Mouse (Mus musculus): Measurements from ENCODE around the gene Tubgcp6. TPM values are rescaled to one million over a fixed set of nuclear protein-coding genes. Genes with fewer than 3 reads are reported as not detected.

Gene Tubgcp6
- total and polyA plus RNA-seq, 3 experiments = 7.3 to 16.2 (median 8.7) TPM

DNA sequence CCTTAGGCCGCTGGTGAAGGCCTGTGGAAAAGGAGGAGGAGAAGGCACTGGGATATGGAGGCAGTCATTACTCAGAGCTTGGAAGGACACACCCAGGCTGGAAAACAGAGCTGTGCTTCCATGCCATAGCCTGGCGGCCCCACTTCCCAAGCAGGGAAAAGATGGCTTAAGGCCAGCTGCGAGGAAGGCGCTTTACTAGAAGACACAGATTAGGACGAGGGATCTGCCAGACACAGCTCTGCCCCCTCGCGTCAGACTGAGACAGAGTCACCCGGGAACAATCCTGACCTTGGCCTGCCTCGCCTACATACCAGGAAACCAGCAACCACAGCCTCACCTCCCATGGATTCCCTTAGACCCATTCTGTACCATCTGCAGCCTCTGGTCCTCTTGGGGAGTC, 12.8 kb downstream of the Tubgcp6 start:
- no peak overlapping the region for H3K27ac ChIP-seq
- no peaks in the 10 kb centered on the region for H3K27me3 ChIP-seq (ENCODE audit: control insufficient read depth, insufficient read depth, low read length)
- H3K79me2 ChIP-seq (replicated peaks; ENCODE audit: control insufficient read depth, insufficient read depth, low read length) = no peaks in the 10 kb centered on the region
- 34% methylated on average over 9 of the region's 9 CpGs for WGBS
- H3K36me3 ChIP-seq (ENCODE audit: control insufficient read depth, insufficient read depth, low read length) = no peaks in the 10 kb centered on the region
- H3K9ac ChIP-seq (ENCODE audit: low read depth, low read length) = no peak overlapping the region
- no peak overlapping the region for H3K4me3 ChIP-seq
- H3K4me1 ChIP-seq (ENCODE audit: control insufficient read depth, insufficient read depth, low read length) = no peaks in the 10 kb centered on the region
- intact Hi-C loops (cut with DNase I) = loop anchor here (10.0 kb wide), 1 partner anchor 175 kb away; no protein-coding TSS in a partner anchor
- TF ChIP-seq CTCF (IDR thresholded peaks at IDR 0.05) = peak; percentile 63
- no peak for TF ChIP-seq POLR2A (IDR thresholded peaks at IDR 0.05; ENCODE audit: insufficient read depth, low read depth, low read length)
- DNase-seq = peak in 1 of 2 experiments; percentile 27

DNA sequence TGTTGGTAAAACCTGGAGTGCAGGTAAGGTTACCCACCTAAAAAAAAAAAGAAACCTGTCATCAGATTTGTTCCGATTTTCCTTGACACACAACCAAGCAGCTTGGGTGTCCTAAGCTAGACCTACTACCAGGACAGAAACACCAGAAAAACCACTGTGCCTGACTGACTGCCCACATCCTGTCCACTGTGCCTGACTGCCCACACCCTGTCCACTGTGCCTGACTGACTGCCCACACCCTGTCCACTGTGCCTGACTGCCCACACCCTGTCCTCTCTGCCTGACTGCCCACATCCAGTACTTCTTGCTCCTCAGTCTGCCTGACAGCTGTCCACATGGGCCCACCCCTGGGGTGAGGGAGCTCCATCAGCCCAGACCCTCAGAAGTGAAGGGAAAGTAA, 15.9 kb downstream of the Tubgcp6 start:
- H3K36me3 ChIP-seq (ENCODE audit: control insufficient read depth, insufficient read depth, low read length) = no peaks in the 10 kb centered on the region
- TF ChIP-seq CTCF (IDR thresholded peaks at IDR 0.05) = no peak

DNA sequence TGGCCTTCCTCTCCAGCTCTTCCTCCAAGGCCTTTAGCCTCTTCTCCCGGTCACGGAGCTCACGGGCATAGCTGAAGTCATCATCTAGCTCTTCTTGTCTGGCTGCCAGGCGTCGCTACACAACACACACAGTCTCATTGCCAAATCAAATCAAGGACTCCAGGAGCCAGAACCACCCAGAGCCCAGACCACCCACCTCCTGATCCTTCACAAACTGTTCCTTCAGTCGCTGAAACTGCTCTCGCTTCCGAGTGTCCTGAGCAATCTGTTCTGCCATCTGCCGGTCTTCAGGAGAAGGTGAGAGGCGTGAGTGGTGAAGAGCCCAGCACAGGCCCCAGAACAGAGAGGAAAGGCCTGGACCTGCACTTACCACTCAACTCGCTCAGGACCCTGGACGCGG, 16.8 kb downstream of the Tubgcp6 start:
- Histone ChIP-seq H3K27ac (no peak overlapping the region), H3K27me3 (ENCODE audit: control insufficient read depth, insufficient read depth, low read length) (no peaks in the 10 kb centered on the region), H3K36me3 (ENCODE audit: control insufficient read depth, insufficient read depth, low read length) (no peaks in the 10 kb centered on the region), H3K4me3 (no peak overlapping the region), H3K4me1 (ENCODE audit: control insufficient read depth, insufficient read depth, low read length) (no peaks in the 10 kb centered on the region), H3K9ac (ENCODE audit: low read depth, low read length) (no peak overlapping the region), H3K79me2 (replicated peaks; ENCODE audit: control insufficient read depth, insufficient read depth, low read length) (no peaks in the 10 kb centered on the region)
- intact Hi-C loops (cut with DNase I) = no loop called here
- no peak for DNase-seq
- 88% methylated on average over 13 of the region's 13 CpGs for WGBS
- TF ChIP-seq EP300 (IDR thresholded peaks at IDR 0.05; ENCODE audit: insufficient read depth, low read depth, low read length) = no peak
- no peak for TF ChIP-seq POLR2A (IDR thresholded peaks at IDR 0.05; ENCODE audit: insufficient read depth, low read depth, low read length)
- TF ChIP-seq CTCF (IDR thresholded peaks at IDR 0.05) = no peak

More for the DNA sequence above, 15.9 kb downstream of the Tubgcp6 start:
- Histone ChIP-seq H3K27me3 (ENCODE audit: control insufficient read depth, insufficient read depth, low read length) (no peaks in the 10 kb centered on the region), H3K79me2 (replicated peaks; ENCODE audit: control insufficient read depth, insufficient read depth, low read length) (no peaks in the 10 kb centered on the region), H3K9ac (ENCODE audit: low read depth, low read length) (no peak overlapping the region), H3K27ac (no peak overlapping the region), H3K4me3 (no peak overlapping the region), H3K4me1 (ENCODE audit: control insufficient read depth, insufficient read depth, low read length) (no peaks in the 10 kb centered on the region)
- no peak for DNase-seq
- intact Hi-C loops (cut with DNase I) = no loop called here
- 76% methylated on average over 1 of the region's 1 CpGs for WGBS

DNA sequence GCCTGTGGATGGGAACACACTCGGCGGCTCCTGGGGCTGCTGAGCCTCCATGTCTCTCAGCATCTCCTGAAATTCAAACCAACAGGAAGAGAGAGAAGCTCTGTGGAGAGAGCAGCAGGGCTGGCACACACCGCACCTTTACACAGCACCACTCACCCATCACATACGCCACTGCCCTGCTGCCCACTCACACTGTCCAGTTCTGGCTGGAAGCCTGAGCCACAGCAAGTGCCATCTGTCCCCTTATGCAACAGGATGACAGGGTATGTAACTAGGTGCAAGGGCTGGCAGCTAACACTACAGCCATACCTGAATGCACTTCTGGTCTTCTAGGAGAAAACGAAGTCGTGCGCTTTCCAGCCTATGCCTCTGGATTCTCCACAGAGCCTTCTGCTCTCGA, 18.5 kb downstream of the Tubgcp6 start:
- H3K4me3 ChIP-seq = no peak overlapping the region
- 94% methylated on average over 8 of the region's 8 CpGs for WGBS

DNA sequence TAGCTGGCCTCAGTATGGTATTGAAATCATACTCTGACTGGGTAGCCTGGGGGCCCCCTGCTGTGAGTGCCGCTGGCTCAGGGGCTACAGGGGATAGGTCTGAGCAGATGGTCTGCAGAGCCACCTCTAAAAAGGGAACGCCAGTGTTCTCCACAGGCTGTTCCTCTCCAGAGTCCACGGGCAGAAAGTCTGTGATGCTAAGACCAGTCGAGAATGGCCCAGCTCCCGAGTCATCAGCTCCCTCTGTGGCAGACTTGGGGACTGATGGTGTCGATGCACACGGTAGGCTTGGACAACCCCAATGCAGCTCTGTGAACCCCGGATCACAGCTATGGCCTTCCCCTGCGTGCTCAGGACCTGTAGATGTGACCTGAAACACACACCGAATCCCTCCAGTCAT, 19.0 kb downstream of the Tubgcp6 start:
- Histone ChIP-seq H3K27ac (no peak overlapping the region), H3K9ac (ENCODE audit: low read depth, low read length) (no peak overlapping the region), H3K79me2 (replicated peaks; ENCODE audit: control insufficient read depth, insufficient read depth, low read length) (no peaks in the 10 kb centered on the region), H3K4me3 (no peak overlapping the region), H3K36me3 (ENCODE audit: control insufficient read depth, insufficient read depth, low read length) (no peaks in the 10 kb centered on the region), H3K4me1 (ENCODE audit: control insufficient read depth, insufficient read depth, low read length) (no peaks in the 10 kb centered on the region), H3K27me3 (ENCODE audit: control insufficient read depth, insufficient read depth, low read length) (no peaks in the 10 kb centered on the region)
- TF ChIP-seq POLR2A (IDR thresholded peaks at IDR 0.05; ENCODE audit: insufficient read depth, low read depth, low read length) (no peak), EP300 (IDR thresholded peaks at IDR 0.05; ENCODE audit: insufficient read depth, low read depth, low read length) (no peak), CTCF (IDR thresholded peaks at IDR 0.05) (no peak)
- 84% methylated on average over 10 of the region's 10 CpGs for WGBS
- no peak for DNase-seq
- intact Hi-C loops (cut with DNase I) = no loop called here

More for the DNA sequence above, 18.5 kb downstream of the Tubgcp6 start:
- intact Hi-C loops (cut with DNase I) = no loop called here
- no peaks in the 10 kb centered on the region for H3K27me3 ChIP-seq (ENCODE audit: control insufficient read depth, insufficient read depth, low read length)
- H3K27ac ChIP-seq = no peak overlapping the region
- H3K79me2 ChIP-seq (replicated peaks; ENCODE audit: control insufficient read depth, insufficient read depth, low read length) = no peaks in the 10 kb centered on the region
- TF ChIP-seq POLR2A (IDR thresholded peaks at IDR 0.05; ENCODE audit: insufficient read depth, low read depth, low read length) = no peak
- TF ChIP-seq CTCF (IDR thresholded peaks at IDR 0.05) = no peak
- TF ChIP-seq EP300 (IDR thresholded peaks at IDR 0.05; ENCODE audit: insufficient read depth, low read depth, low read length) = no peak
- no peak overlapping the region for H3K9ac ChIP-seq (ENCODE audit: low read depth, low read length)
- no peak for DNase-seq
- H3K36me3 ChIP-seq (ENCODE audit: control insufficient read depth, insufficient read depth, low read length) = no peaks in the 10 kb centered on the region
- no peaks in the 10 kb centered on the region for H3K4me1 ChIP-seq (ENCODE audit: control insufficient read depth, insufficient read depth, low read length)

DNA sequence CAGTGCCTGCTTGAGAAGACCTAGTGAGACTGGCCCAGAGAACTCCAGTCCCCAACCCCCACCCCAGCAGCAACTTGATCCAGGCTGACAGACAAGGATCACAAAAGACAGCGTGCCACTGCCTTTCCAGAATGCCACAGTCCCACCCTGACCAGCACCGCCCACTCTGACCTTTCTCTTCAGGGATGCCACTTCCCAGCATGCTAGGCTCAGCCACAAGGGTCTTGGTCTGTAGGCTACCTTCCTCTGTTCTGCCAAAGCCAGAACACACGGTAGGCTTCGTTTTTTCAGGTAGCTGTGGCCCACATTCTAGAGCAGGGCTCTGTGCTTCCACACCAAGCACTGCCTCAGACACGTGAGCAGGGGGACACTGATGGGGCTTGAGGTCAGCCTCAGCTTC, 20.3 kb downstream of the Tubgcp6 start:
- no peak for DNase-seq
- Histone ChIP-seq H3K27me3 (ENCODE audit: control insufficient read depth, insufficient read depth, low read length) (no peaks in the 10 kb centered on the region), H3K4me1 (ENCODE audit: control insufficient read depth, insufficient read depth, low read length) (no peaks in the 10 kb centered on the region), H3K9ac (ENCODE audit: low read depth, low read length) (no peak overlapping the region), H3K27ac (no peak overlapping the region), H3K79me2 (replicated peaks; ENCODE audit: control insufficient read depth, insufficient read depth, low read length) (no peaks in the 10 kb centered on the region), H3K36me3 (ENCODE audit: control insufficient read depth, insufficient read depth, low read length) (no peaks in the 10 kb centered on the region), H3K4me3 (no peak overlapping the region)
- intact Hi-C loops (cut with DNase I) = no loop called here
- 78% methylated on average over 5 of the region's 5 CpGs for WGBS
- TF ChIP-seq CTCF (IDR thresholded peaks at IDR 0.05) = no peak

DNA sequence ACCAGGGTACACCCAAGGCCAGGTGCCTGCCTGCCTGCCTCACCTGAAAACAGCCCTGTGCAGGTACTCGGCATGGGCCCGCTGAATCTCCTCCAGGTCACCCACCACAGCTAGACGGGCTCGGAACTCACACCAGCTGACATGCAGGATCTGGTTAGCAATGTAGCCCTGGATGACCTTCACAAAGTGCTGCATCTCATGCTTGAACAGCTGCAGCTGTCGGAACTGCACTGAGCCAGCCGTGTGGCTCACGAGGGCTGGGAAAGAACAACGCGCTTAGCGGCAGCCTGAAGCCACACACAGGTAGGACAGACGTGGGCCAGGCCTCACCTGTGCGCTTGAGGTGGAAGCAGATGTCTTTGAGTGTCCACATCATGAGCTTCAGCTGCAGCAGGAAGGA, 22.1 kb downstream of the Tubgcp6 start:
- H3K27me3 ChIP-seq (ENCODE audit: control insufficient read depth, insufficient read depth, low read length) = no peaks in the 10 kb centered on the region
- WGBS = 93% methylated on average over 12 of the region's 12 CpGs
- H3K36me3 ChIP-seq (ENCODE audit: control insufficient read depth, insufficient read depth, low read length) = no peaks in the 10 kb centered on the region
- no peaks in the 10 kb centered on the region for H3K4me1 ChIP-seq (ENCODE audit: control insufficient read depth, insufficient read depth, low read length)
- no peaks in the 10 kb centered on the region for H3K79me2 ChIP-seq (replicated peaks; ENCODE audit: control insufficient read depth, insufficient read depth, low read length)
- H3K27ac ChIP-seq = no peak overlapping the region
- H3K9ac ChIP-seq (ENCODE audit: low read depth, low read length) = no peak overlapping the region
- H3K4me3 ChIP-seq = no peak overlapping the region
- intact Hi-C loops (cut with DNase I) = no loop called here
- no peak for DNase-seq
- TF ChIP-seq EP300 (IDR thresholded peaks at IDR 0.05; ENCODE audit: insufficient read depth, low read depth, low read length) = no peak
- no peak for TF ChIP-seq CTCF (IDR thresholded peaks at IDR 0.05)
- TF ChIP-seq POLR2A (IDR thresholded peaks at IDR 0.05; ENCODE audit: insufficient read depth, low read depth, low read length) = no peak
